Mouse (Mus musculus): Measurements from ENCODE around the gene Tbc1d25.

Tbc1d25 gene

GRCm38 (mm10) chrX:8179646-8180045 lies 3.7 kb upstream of the Tbc1d25 start:
- no peak for DNase-seq (ENCODE audit: low read depth, low spot score)

- DNase-seq (ENCODE audit: low read depth, low spot score) = no peak
Measured at GRCm38 (mm10) chrX:8178871-8179270, 2.9 kb upstream of the Tbc1d25 start.

DNA sequence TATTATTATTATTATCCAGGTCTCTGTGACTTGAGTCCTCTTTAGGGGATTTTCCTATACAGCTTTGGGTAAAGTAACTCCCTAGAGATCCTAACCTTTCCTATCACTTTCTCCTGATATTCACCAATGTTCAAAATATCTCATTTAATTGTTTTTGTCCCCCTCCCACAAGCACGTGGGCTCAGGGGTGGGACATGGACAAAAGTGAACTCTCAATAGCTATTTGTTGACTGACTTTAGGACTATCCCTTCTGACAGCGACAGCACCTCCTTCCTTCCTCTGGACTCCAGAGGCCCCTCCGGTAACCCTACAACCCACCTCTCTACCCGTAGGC lies 845 bp downstream of the Tbc1d25 start:
- DNase-seq (ENCODE audit: low read depth, low spot score) = no peak

- peak; percentile 74 for DNase-seq (ENCODE audit: low read depth, low spot score)
Measured at GRCm38 (mm10) chrX:8167716-8168647, 8.0 kb downstream of the Tbc1d25 start.

- DNase-seq (ENCODE audit: low read depth, low spot score) = no peak
Measured at GRCm38 (mm10) chrX:8164471-8164870, 11.5 kb downstream of the Tbc1d25 start.

GRCm38 (mm10) chrX:8163076-8163475 lies 12.9 kb downstream of the Tbc1d25 start:
- no peak for DNase-seq (ENCODE audit: low read depth, low spot score)

GRCm38 (mm10) chrX:8145153-8145991 lies 30.6 kb downstream of the Tbc1d25 start, which contains the start of gene Rbm3:
Gene Rbm3 (minus strand): TSS chrX:8145880.
- peak; percentile 90 for DNase-seq (ENCODE audit: low read depth, low spot score)

DNA sequence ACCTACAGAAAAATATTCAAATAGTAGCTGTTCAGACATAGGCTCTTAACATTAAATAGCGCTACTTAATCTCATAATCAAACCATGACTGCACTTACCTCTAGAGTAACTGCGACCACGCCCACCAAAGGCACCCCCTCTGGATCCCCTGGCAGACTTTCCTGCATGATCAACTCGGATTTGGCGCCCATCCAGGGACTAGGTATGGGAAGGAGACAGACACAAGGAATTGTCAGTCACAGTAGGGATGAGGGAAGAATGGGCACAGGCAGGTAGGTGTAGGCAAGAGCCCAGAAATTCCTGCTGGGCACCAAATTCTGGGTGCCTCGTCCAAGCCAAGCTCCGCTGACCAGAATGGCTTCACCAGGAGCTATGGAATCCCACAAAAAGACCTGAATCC lies 32.2 kb downstream of the Tbc1d25 start:
- no peak for DNase-seq (ENCODE audit: low read depth, low spot score)

- no peak for DNase-seq (ENCODE audit: low read depth, low spot score)
Measured at GRCm38 (mm10) chrX:8142948-8143347, 33.0 kb downstream of the Tbc1d25 start.

DNA sequence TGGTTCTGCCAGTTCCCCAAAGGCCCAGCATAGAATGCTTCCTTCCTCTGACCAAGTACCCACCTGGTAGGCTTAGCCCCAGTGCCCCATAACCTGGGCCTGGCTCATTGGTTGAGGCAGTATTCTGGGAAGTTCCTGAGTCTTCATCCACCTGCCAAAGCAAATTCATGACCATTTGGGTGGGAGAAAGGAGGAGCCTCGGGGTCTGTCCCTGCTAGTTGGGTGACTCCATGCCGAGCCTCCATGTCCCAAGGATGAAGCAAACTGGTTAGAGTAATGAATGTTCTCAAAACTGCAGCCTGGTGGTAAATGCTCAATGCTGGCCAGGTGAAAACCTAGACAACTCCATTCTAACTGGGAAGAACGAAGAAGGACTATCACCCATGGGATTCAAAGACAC lies 34.9 kb downstream of the Tbc1d25 start:
- no peak for DNase-seq (ENCODE audit: low read depth, low spot score)

GRCm38 (mm10) chrX:8140446-8140845 lies 35.5 kb downstream of the Tbc1d25 start:
- DNase-seq (ENCODE audit: low read depth, low spot score) = no peak

- no peak for DNase-seq (ENCODE audit: low read depth, low spot score)
Measured at GRCm38 (mm10) chrX:8139480-8139879, 36.5 kb downstream of the Tbc1d25 start.

DNA sequence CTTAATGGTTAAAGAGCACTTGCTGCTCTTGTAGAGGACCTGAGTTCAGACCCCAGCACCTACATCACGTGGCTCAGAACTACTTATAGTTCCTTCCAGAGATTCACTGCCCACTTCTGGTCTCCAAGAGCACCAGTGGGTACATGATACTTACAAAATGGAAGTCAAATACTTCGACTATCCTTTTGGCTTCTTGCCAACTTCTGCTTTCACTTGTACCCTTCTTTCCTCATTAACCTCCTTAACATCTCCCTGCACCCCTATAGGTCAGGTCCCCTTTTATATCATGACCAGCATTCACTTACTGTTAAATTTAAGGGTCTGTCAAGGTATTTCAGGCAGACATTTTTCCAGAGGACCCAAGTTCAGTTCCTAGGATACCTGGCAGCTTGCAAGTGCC lies 40.1 kb downstream of the Tbc1d25 start:
- DNase-seq (ENCODE audit: low read depth, low spot score) = no peak

DNA sequence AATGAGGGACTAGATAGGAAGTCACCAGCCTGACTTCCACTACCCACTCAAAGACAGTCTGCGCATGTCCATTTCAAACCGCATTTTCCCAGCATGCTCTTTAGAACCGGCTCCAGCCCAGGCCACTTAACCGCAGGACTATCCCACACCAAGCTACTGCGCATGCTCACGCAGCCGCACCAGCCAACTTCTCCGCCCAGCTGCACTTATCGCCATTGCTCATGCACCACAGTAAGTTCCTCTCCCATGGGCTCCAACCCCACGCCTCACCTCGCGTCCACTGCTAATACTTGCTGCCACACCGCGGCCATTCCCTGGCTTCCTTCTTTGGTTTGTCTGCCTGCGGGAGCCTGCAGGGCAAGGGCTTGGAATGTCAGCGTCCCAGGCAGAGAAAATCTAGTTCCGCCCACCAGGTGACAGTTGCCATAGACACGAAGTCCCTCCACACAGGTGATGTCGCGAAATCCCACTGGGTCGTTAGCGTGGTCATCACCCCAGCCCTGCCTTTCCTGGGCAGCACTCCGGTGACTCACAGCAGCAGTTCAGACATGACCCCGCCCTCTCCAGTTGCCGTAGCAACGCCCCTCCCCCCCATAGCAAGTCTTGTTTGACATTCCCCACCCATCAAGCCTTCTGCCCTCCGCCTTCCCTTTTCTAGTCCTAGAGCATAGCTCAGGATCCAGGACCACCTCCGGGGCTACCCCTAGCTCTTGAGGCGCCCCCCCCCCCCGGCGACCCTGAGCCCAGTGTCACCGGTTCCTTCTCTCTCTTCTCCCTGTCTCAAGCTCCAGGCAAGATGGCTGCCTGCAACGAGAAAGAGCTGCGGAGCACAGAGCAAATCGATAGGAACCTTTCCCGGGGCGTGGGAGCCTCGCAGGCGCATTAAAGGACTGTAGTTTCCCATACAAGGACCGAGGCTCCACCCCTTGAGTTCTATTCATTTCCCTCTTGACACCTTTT lies 43.7 kb downstream of the Tbc1d25 start, which contains the start of gene Wdr13:
TSS of gene Wdr13 (minus strand) at position 876 of the 960 bp plus-strand sequence.
- peak; percentile 95 for DNase-seq (ENCODE audit: low read depth, low spot score)

DNA sequence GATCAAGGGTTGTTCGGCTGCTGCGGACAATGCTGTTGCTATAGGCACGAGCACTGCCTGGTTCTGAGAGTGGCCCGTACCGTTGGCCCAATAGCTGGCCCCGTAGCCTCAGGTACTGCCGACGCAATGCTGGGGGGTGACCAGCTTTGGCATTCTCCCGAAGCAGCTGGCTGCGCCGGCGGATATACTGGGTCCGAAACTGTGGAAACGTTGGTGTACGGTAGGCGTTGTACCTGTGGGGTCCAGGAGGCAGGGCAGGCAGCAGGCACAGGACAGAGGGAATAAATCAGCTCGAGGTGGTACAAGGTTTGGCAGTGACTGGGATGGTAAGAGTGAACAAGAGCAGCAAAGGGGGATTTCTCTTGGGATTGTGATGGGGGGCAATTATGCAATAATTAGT lies 44.6 kb downstream of the Tbc1d25 start:
- DNase-seq (ENCODE audit: low read depth, low spot score) = no peak

DNA sequence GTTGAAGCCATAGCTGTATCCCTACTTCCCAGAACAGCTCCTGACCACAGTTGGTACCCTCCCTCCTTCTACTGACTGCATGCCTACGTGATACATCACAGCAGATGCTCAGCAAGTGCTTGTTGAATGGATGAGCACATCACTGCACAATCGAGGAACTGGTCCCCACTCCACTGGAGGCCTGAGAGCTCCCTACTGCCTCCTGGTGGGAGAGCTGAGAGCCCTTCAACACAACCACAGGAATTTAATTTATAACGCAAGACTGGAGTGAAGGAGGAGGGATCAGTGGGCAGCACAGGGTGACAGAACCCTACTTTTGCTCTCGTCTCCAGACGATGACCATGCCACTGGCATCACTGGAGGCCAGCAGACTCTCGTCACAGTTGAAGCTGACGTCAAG lies 50.7 kb downstream of the Tbc1d25 start:
- DNase-seq (ENCODE audit: low read depth, low spot score) = peak; percentile 42

- no peak for DNase-seq (ENCODE audit: low read depth, low spot score)
Measured at GRCm38 (mm10) chrX:8123821-8124470, 52.0 kb downstream of the Tbc1d25 start.

DNA sequence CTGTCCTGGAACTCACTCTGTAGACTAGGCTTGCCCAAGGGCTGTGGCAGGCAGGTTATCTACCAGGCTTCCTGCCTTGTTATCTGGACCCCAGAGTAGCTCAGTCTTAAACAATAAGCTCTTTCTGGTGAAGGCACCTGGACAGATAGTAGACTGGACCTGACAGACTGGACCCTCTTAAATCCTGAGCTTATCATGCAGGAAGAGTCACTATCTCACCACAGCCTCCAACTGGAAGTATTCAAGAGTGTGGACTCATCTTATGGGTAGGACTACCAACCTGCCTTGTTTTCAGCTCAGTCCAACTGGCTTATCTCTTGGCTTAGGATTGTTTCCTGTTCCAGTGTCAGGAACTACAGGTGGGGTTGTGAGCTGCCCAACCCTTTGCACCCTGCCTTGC lies 58.7 kb downstream of the Tbc1d25 start:
- no peak for DNase-seq (ENCODE audit: low read depth, low spot score)

GRCm38 (mm10) chrX:8115275-8115674 lies 60.7 kb downstream of the Tbc1d25 start:
- no peak for DNase-seq (ENCODE audit: low read depth, low spot score)

DNA sequence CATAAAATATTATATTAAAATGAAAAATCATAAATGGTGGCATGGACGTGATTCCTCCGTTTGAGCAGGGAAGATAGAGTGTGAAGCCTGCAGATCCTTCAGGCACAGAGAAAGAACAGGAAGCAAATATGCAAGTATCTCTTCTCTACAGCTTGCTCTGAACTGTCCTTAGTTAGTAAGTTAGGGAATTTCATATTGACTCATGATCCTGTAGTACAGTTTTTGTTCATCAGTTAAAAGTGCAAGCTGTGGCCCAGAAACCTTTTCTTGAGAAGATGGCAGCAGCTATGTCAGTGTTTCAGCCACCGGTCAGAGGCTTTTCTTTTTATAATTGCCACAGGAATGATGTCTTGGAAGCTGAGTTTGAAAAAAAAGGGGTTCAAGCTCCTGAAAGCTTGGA lies 71.0 kb downstream of the Tbc1d25 start:
- no peak for DNase-seq (ENCODE audit: low read depth, low spot score)
